ENCODE assay signal across 14 mouse cellular contexts in the genomic region with DNA sequence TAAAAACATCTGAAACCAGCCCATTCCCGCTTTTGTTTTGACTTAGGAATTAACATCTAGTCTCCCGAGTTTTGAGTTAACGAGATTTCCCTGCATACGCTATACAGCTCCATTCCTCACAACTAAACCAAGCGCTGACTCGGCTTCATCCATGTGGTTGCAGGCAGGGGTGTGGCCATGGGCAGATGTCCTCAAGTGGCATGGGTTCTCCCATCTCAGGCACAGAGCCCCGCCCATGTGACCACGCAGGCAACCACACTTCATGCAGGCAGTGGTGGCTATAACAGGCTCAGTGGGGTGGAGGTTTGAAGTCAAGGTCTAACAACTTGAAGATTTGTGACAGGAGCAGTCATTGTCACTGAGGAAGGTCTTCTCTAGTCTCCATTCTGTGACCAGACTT.
DNase-seq lines count a peak whose midpoint lies in the region; ATAC-seq and TF ChIP-seq lines count a peak whose summit lies in the region.
"Had no signal": no experiment of that assay in that cellular context is flagged by ENCODE, and none has a peak within 500 bp of the region (broad histone marks: within the 10 kb centered on the region; RNA-seq: fewer than 3 reads in every experiment).

No protein-coding gene starts in this region.

- H3K4me2 ChIP-seq in forebrain, embryonic 12.5 days, result no peak overlapping the region
- no peak overlapping the region for H3K4me2 ChIP-seq in forebrain, embryonic 14.5 days (ENCODE audit: low read length)
- H3K4me2 ChIP-seq in limb, embryonic 15.5 days, result no peak overlapping the region
- H3K4me2 ChIP-seq: midbrain, embryonic 15.5 days had no signal

- H3K9me3 ChIP-seq in forebrain, embryonic 12.5 days, result no peaks in the 10 kb centered on the region
- no peaks in the 10 kb centered on the region for H3K9me3 ChIP-seq in forebrain, embryonic 14.5 days (replicated peaks; ENCODE audit: control insufficient read depth, low read length)
- no peaks in the 10 kb centered on the region for H3K9me3 ChIP-seq in limb, embryonic 15.5 days
- H3K9me3 ChIP-seq: heart, embryonic 10.5 days; midbrain, embryonic 15.5 days had no signal

- H3K79me3 ChIP-seq in C2C12 (ENCODE audit: low read depth), result no peaks in the 10 kb centered on the region

- H3K27me3 ChIP-seq in forebrain, embryonic 12.5 days, result peaks cover 35% of the 10 kb centered on the region
- no peaks in the 10 kb centered on the region for H3K27me3 ChIP-seq in forebrain, embryonic 14.5 days (replicated peaks; ENCODE audit: control insufficient read depth, insufficient read depth, low read length)
- peaks cover 14% of the 10 kb centered on the region for H3K27me3 ChIP-seq in C2C12 (ENCODE audit: control insufficient read depth, insufficient read depth, insufficient read length)
- H3K27me3 ChIP-seq in limb, embryonic 15.5 days, result peaks cover 7% of the 10 kb centered on the region
- H3K27me3 ChIP-seq: midbrain, embryonic 15.5 days had no signal

- H3K9ac ChIP-seq in forebrain, embryonic 12.5 days, result no peak overlapping the region
- no peak overlapping the region for H3K9ac ChIP-seq in forebrain, embryonic 14.5 days (ENCODE audit: low read length)
- H3K9ac ChIP-seq in limb, embryonic 15.5 days, result no peak overlapping the region
- H3K9ac ChIP-seq: midbrain, embryonic 15.5 days had no signal

- DNase-seq in forebrain, embryonic 14.5 days (ENCODE audit: low spot score), result no peak
- peak; percentile 42 for DNase-seq in layer of hippocampus, adult 11-12 months (ENCODE audit: low spot score)
- DNase-seq in layer of hippocampus, adult 18-20 months (ENCODE audit: low spot score in 2 of 2), result no peak
- DNase-seq in frontal cortex, adult 2 months (ENCODE audit: extremely low spot score in 1 of 2, low spot score in 1 of 2), result no peak
- DNase-seq in left cerebral cortex, adult 8-10 months (ENCODE audit: low spot score in 2 of 2), result no peak
- DNase-seq: adrenal gland, postnatal 14 days; B cell, adult 2 months; cerebellum, adult 8-10 months; left cerebral cortex, postnatal 4 days had no signal

- no peak overlapping the region for H3K27ac ChIP-seq in forebrain, embryonic 12.5 days
- no peak overlapping the region for H3K27ac ChIP-seq in forebrain, embryonic 14.5 days (ENCODE audit: low read depth, low read length)
- no peak overlapping the region for H3K27ac ChIP-seq in limb, embryonic 15.5 days
- H3K27ac ChIP-seq: heart, embryonic 10.5 days; midbrain, embryonic 15.5 days had no signal

- no peaks in the 10 kb centered on the region for H3K79me2 ChIP-seq in C2C12 (ENCODE audit: control insufficient read depth, insufficient read depth)

- H3K4me3 ChIP-seq in forebrain, embryonic 12.5 days (replicated peaks), result no peak overlapping the region
- no peak overlapping the region for H3K4me3 ChIP-seq in forebrain, embryonic 14.5 days (ENCODE audit: low read depth, low read length)
- no peak overlapping the region for H3K4me3 ChIP-seq in C2C12 (ENCODE audit: insufficient read depth, poor library complexity, severe bottlenecking)
- no peak overlapping the region for H3K4me3 ChIP-seq in limb, embryonic 15.5 days
- H3K4me3 ChIP-seq: heart, embryonic 10.5 days; midbrain, embryonic 15.5 days had no signal

- TF ChIP-seq CTCF in C2C12 (IDR thresholded peaks at IDR 0.05; ENCODE audit: control insufficient read depth, insufficient read depth, insufficient read length), result no peak

- peaks cover 52% of the 10 kb centered on the region for H3K4me1 ChIP-seq in forebrain, embryonic 12.5 days
- H3K4me1 ChIP-seq in forebrain, embryonic 14.5 days (ENCODE audit: control insufficient read depth, insufficient read depth, low read length), result 0 out of 2 replicates have a peak, but pooled peaks cover 3% of the 10 kb centered on the region
- H3K4me1 ChIP-seq in limb, embryonic 15.5 days, result peaks cover 13% of the 10 kb centered on the region

- no peak overlapping the region for H3ac ChIP-seq in C2C12 (ENCODE audit: control insufficient read depth, insufficient read length, low read depth)

- no peaks in the 10 kb centered on the region for H3K36me3 ChIP-seq in forebrain, embryonic 12.5 days (replicated peaks)
- H3K36me3 ChIP-seq in forebrain, embryonic 14.5 days (ENCODE audit: control insufficient read depth, insufficient read depth, low read length), result no peaks in the 10 kb centered on the region
- no peaks in the 10 kb centered on the region for H3K36me3 ChIP-seq in C2C12 (ENCODE audit: control insufficient read depth, insufficient read depth)
- H3K36me3 ChIP-seq in limb, embryonic 15.5 days, result no peaks in the 10 kb centered on the region
- H3K36me3 ChIP-seq: heart, embryonic 10.5 days; midbrain, embryonic 15.5 days had no signal

- 0 out of 2 replicates have a peak, but pooled peaks have one; percentile 41 for ATAC-seq in forebrain, embryonic 12.5 days (ENCODE audit: low FRiP score)
- ATAC-seq in forebrain, embryonic 14.5 days, result no peak
- 0 out of 2 replicates have a peak, but pooled peaks have one; percentile 20 for ATAC-seq in limb, embryonic 15.5 days (ENCODE audit: insufficient number of reproducible peaks, low FRiP score, low TSS enrichment, low read depth)
- ATAC-seq: midbrain, embryonic 15.5 days had no signal

- WGBS in forebrain, embryonic 12.5 days, result 50% methylated on average over 8 of the region's 8 CpGs
- WGBS in forebrain, embryonic 14.5 days, result 44% methylated on average over 8 of the region's 8 CpGs
- 36% methylated on average over 8 of the region's 8 CpGs for WGBS in limb, embryonic 15.5 days

TF ChIP-seq in C2C12, 6 proteins besides CTCF, POLR2A, EP300 and RAD21:
- TF ChIP-seq USF1 (IDR thresholded peaks at IDR 0.05; ENCODE audit: low read depth) (peak; percentile 34), CEBPB (IDR thresholded peaks at IDR 0.05; ENCODE audit: low read depth) (no peak)
